10 mouse cellular contexts compared by ENCODE assay signal in genomic region chrX:7645349-7645748, GRCm38 (mm10). TPM values are rescaled to one million over a fixed set of nuclear protein-coding genes. Genes with fewer than 3 reads are reported as not detected.
DNase-seq lines count a peak whose midpoint lies in the region; ATAC-seq and TF ChIP-seq lines count a peak whose summit lies in the region.
"Had no signal": no experiment of that assay in that cellular context is flagged by ENCODE, and none has a peak within 500 bp of the region (broad histone marks: within the 10 kb centered on the region; RNA-seq: fewer than 3 reads in every experiment).

No protein-coding gene starts in this region.

- H3K4me3 ChIP-seq in forebrain, embryonic 11.5 days (ENCODE audit: low read depth, low read length): no peak overlapping the region
- no peak overlapping the region for H3K4me3 ChIP-seq in forebrain, embryonic 13.5 days
- H3K4me3 ChIP-seq in G1E (ENCODE audit: low read depth, low read length): no peak overlapping the region
- H3K4me3 ChIP-seq: limb, embryonic 13.5 days had no signal

- H3K9ac ChIP-seq in forebrain, embryonic 11.5 days (ENCODE audit: low read length): no peak overlapping the region
- no peak overlapping the region for H3K9ac ChIP-seq in forebrain, embryonic 13.5 days
- H3K9ac ChIP-seq: limb, embryonic 13.5 days had no signal

- peak; percentile 80 for DNase-seq in forebrain, embryonic 11.5 days (ENCODE audit: low spot score)
- DNase-seq in G1E (ENCODE audit: low spot score): peak; percentile 10
- peak; percentile 76 for DNase-seq in cerebellum, adult 8-10 months
- DNase-seq in gastrocnemius, postnatal 25 days: peak; percentile 28
- DNase-seq in layer of hippocampus, postnatal 10 days (ENCODE audit: low spot score in 2 of 2): peak; percentile 75 to 80
- DNase-seq in mesoderm, embryonic 11.5 days (ENCODE audit: low read depth, low spot score): peak; percentile 74
- peak; percentile 87 for DNase-seq in splenic B cell, adult 2 months (ENCODE audit: low read depth, low spot score)

- no peaks in the 10 kb centered on the region for H3K9me3 ChIP-seq in forebrain, embryonic 11.5 days (ENCODE audit: control insufficient read depth, low read length)
- H3K9me3 ChIP-seq in forebrain, embryonic 13.5 days (replicated peaks): no peaks in the 10 kb centered on the region
- no peaks in the 10 kb centered on the region for H3K9me3 ChIP-seq in G1E (replicated peaks)
- H3K9me3 ChIP-seq: limb, embryonic 13.5 days had no signal

- H3K27me3 ChIP-seq in forebrain, embryonic 11.5 days (ENCODE audit: control insufficient read depth, insufficient read depth, low read length): no peaks in the 10 kb centered on the region
- no peaks in the 10 kb centered on the region for H3K27me3 ChIP-seq in forebrain, embryonic 13.5 days
- peaks cover 15% of the 10 kb centered on the region for H3K27me3 ChIP-seq in G1E (ENCODE audit: insufficient read depth, low read length)
- H3K27me3 ChIP-seq in splenic B cell, adult 2 months (ENCODE audit: control insufficient read depth, insufficient read depth, low read length, poor library complexity, severe bottlenecking): no peaks in the 10 kb centered on the region

- no peaks in the 10 kb centered on the region for H3K4me1 ChIP-seq in forebrain, embryonic 11.5 days (replicated peaks; ENCODE audit: control insufficient read depth, insufficient read depth, low read length)
- 0 out of 2 replicates have a peak, but pooled peaks cover 5% of the 10 kb centered on the region for H3K4me1 ChIP-seq in forebrain, embryonic 13.5 days
- peaks cover 20% of the 10 kb centered on the region for H3K4me1 ChIP-seq in G1E (ENCODE audit: insufficient read depth, low read depth, low read length)
- H3K4me1 ChIP-seq: limb, embryonic 13.5 days had no signal

- WGBS in forebrain, embryonic 11.5 days: 12% methylated on average over 5 of the region's 5 CpGs
- 15% methylated on average over 5 of the region's 5 CpGs for WGBS in forebrain, embryonic 13.5 days

- no peaks in the 10 kb centered on the region for H3K36me3 ChIP-seq in forebrain, embryonic 11.5 days (ENCODE audit: control insufficient read depth, insufficient read depth, low read length)
- H3K36me3 ChIP-seq in forebrain, embryonic 13.5 days (ENCODE audit: poor library complexity, severe bottlenecking): peaks cover 5% of the 10 kb centered on the region; the same call in 1 of the 2 replicates
- no peaks in the 10 kb centered on the region for H3K36me3 ChIP-seq in G1E (replicated peaks)
- H3K36me3 ChIP-seq in splenic B cell, adult 2 months (ENCODE audit: control insufficient read depth, insufficient read depth, low read length, poor library complexity, severe bottlenecking): no peaks in the 10 kb centered on the region
- H3K36me3 ChIP-seq: limb, embryonic 13.5 days had no signal

- no peak overlapping the region for H3K4me2 ChIP-seq in forebrain, embryonic 11.5 days (ENCODE audit: low read depth, low read length, severe bottlenecking)
- H3K4me2 ChIP-seq in forebrain, embryonic 13.5 days: no peak overlapping the region
- H3K4me2 ChIP-seq: limb, embryonic 13.5 days had no signal

- no peak for ATAC-seq in forebrain, embryonic 11.5 days (replicated peaks; ENCODE audit: low FRiP score)
- no peak for ATAC-seq in forebrain, embryonic 13.5 days
- no peak for ATAC-seq in G1E (ENCODE audit: extremely low read depth, insufficient number of reproducible peaks, low FRiP score, poor library complexity, severe bottlenecking)
- ATAC-seq: Patski had no signal

- H3K27ac ChIP-seq in forebrain, embryonic 11.5 days (ENCODE audit: low read depth, low read length): no peak overlapping the region
- no peak overlapping the region for H3K27ac ChIP-seq in forebrain, embryonic 13.5 days
- H3K27ac ChIP-seq: limb, embryonic 13.5 days had no signal

- TF ChIP-seq CTCF in G1E (IDR thresholded peaks at IDR 0.05; ENCODE audit: low read depth, low read length): no peak

RNA-seq across cellular contexts. Expression of gene Syp, which starts 7.1 kb away (rescaled TPM):
- polyA plus RNA-seq in forebrain, embryonic 11.5 days (2014; fragmentation: Nextera tagmentation; extraction: Ambion mirVana): 12.3 and 12.6 TPM in 2 replicates
- polyA plus RNA-seq in forebrain, embryonic 13.5 days (2015; fragmentation: Nextera tagmentation; extraction: Ambion mirVana): 62.0 and 66.7 TPM in 2 replicates
- total RNA-seq in G1E (2014; fragmentation: Nextera tagmentation) (0.39 and 0.83 TPM in 2 replicates), G1E (2017) (0.49 and 0.58 TPM in 2 replicates)
- 0.22 and 0.38 TPM in 2 replicates for polyA plus RNA-seq in G1E (2012)
- 1 to 10 TPM; 1.0 to 1.6 TPM for total RNA-seq in gastrocnemius, postnatal 25 days (2021)
- total RNA-seq in layer of hippocampus, postnatal 10 days (2021): 1,000 to 10,000 TPM; 1,418 to 1,453 TPM

RNA-seq across cellular contexts. Expression of gene Prickle3, which starts 11.7 kb away (rescaled TPM):
- 2.6 and 2.9 TPM in 2 replicates for polyA plus RNA-seq in forebrain, embryonic 11.5 days (2014; fragmentation: Nextera tagmentation; extraction: Ambion mirVana)
- polyA plus RNA-seq in forebrain, embryonic 13.5 days (2015; fragmentation: Nextera tagmentation; extraction: Ambion mirVana): 1.3 and 2.3 TPM in 2 replicates
- total RNA-seq in G1E (2014; fragmentation: Nextera tagmentation) (not detected in 2 replicates), G1E (2017) (0.16 and 0.41 TPM in 2 replicates)
- 0.04 TPM in 2 replicates for polyA plus RNA-seq in G1E (2012)
- total RNA-seq in gastrocnemius, postnatal 25 days (2021): 10 to 100 TPM; 15.4 to 16.4 TPM
- 1 to 10 TPM; 2.0 TPM for total RNA-seq in layer of hippocampus, postnatal 10 days (2021)

RNA-seq across cellular contexts. Expression of gene Plp2, which starts 25.8 kb away (rescaled TPM):
- 54.0 and 64.5 TPM in 2 replicates for polyA plus RNA-seq in forebrain, embryonic 11.5 days (2014; fragmentation: Nextera tagmentation; extraction: Ambion mirVana)
- 45.7 and 50.5 TPM in 2 replicates for polyA plus RNA-seq in forebrain, embryonic 13.5 days (2015; fragmentation: Nextera tagmentation; extraction: Ambion mirVana)
- total RNA-seq in G1E (2014; fragmentation: Nextera tagmentation) (129 and 156 TPM in 2 replicates), G1E (2017) (50.9 and 54.9 TPM in 2 replicates)
- polyA plus RNA-seq in G1E (2012): 61.2 and 70.2 TPM in 2 replicates
- 10 to 100 TPM; 25.4 to 27.2 TPM for total RNA-seq in gastrocnemius, postnatal 25 days (2021)
- total RNA-seq in layer of hippocampus, postnatal 10 days (2021): 10 to 100 TPM; 14.9 to 19.3 TPM

RNA-seq across cellular contexts. Expression of gene Magix, which starts 35.7 kb away (rescaled TPM):
- polyA plus RNA-seq in forebrain, embryonic 11.5 days (2014; fragmentation: Nextera tagmentation; extraction: Ambion mirVana): 0.47 TPM in 1 of 2 replicates, not detected in the other
- 0.06 and 0.09 TPM in 2 replicates for polyA plus RNA-seq in forebrain, embryonic 13.5 days (2015; fragmentation: Nextera tagmentation; extraction: Ambion mirVana)
- total RNA-seq in G1E (2014; fragmentation: Nextera tagmentation): not detected in 2 replicates
- 0.12 and 0.27 TPM in 2 replicates for total RNA-seq in G1E (2017)
- 0.05 TPM in 1 of 2 replicates, not detected in the other for polyA plus RNA-seq in G1E (2012)
- total RNA-seq in gastrocnemius, postnatal 25 days (2021): 10 to 100 TPM; 16.5 to 21.5 TPM
- total RNA-seq in layer of hippocampus, postnatal 10 days (2021): under 1 TPM in 1 of 2 experiments, not detected in 1; 0.42 TPM

RNA-seq across cellular contexts. Expression of gene Cacna1f, which starts 38.5 kb away (rescaled TPM):
- not detected in 2 replicates for polyA plus RNA-seq in forebrain, embryonic 11.5 days (2014; fragmentation: Nextera tagmentation; extraction: Ambion mirVana)
- 0.03 TPM in 2 replicates for polyA plus RNA-seq in forebrain, embryonic 13.5 days (2015; fragmentation: Nextera tagmentation; extraction: Ambion mirVana)
- total RNA-seq in G1E (2014; fragmentation: Nextera tagmentation) (0.44 and 0.45 TPM in 2 replicates), G1E (2017) (0.66 and 0.99 TPM in 2 replicates)
- polyA plus RNA-seq in G1E (2012): 0.34 and 0.68 TPM in 2 replicates
- not detected for total RNA-seq in gastrocnemius, postnatal 25 days (2021)
- not detected for total RNA-seq in layer of hippocampus, postnatal 10 days (2021)
- polyA plus RNA-seq: Patski had no signal

Comparison
In these comparisons a context has a peak if more than half of its experiments do, and no peak if none do; other contexts are left out.
1. DNase-seq: peak in every context shown above with its lines; median percentile 87 in splenic B cell, adult 2 months; 80 in forebrain, embryonic 11.5 days; 78 in layer of hippocampus, postnatal 10 days; 76 in cerebellum, adult 8-10 months; 74 in mesoderm, embryonic 11.5 days; 28 in gastrocnemius, postnatal 25 days; 10 in G1E.
2. RNA of gene Syp, which starts 7.1 kb away (total RNA-seq): 1,418 to 1,453 TPM in layer of hippocampus, postnatal 10 days; 1.0 to 1.6 TPM in gastrocnemius, postnatal 25 days and 0.39 to 0.83 TPM in G1E; every median in the first group is over 100 times any median in the second.
3. RNA of gene Prickle3, which starts 11.7 kb away (total RNA-seq): 15.4 to 16.4 TPM in gastrocnemius, postnatal 25 days; 2.0 TPM in layer of hippocampus, postnatal 10 days and 0.16 to 0.41 TPM in G1E; every median in the first group is over 4 times any median in the second.